11 mouse cellular contexts compared by ENCODE assay signal in genomic region chr2:32633660-32634059, GRCm38 (mm10). TPM values are rescaled to one million over a fixed set of nuclear protein-coding genes. Genes with fewer than 3 reads are reported as not detected.
DNase-seq lines count a peak whose midpoint lies in the region; ATAC-seq and TF ChIP-seq lines count a peak whose summit lies in the region.
"Had no signal": no experiment of that assay in that cellular context is flagged by ENCODE, and none has a peak within 500 bp of the region (broad histone marks: within the 10 kb centered on the region; RNA-seq: fewer than 3 reads in every experiment).

No protein-coding gene starts in this region.

- no peaks in the 10 kb centered on the region for H3K27me3 ChIP-seq in kidney, postnatal 0 days (ENCODE audit: insufficient read depth, low read length)
- H3K27me3 ChIP-seq in myocyte (ENCODE audit: control insufficient read depth, insufficient read depth, insufficient read length): no peaks in the 10 kb centered on the region

- no peak for DNase-seq in left cerebral cortex, adult 2 months (ENCODE audit: extremely low spot score in 1 of 2, low spot score in 2 of 2)
- no peak for DNase-seq in left cerebral cortex, adult 9 months (ENCODE audit: low spot score in 2 of 2)
- peak; percentile 46 to 62 for DNase-seq in gastrocnemius, postnatal 36 days
- peak; percentile 59 for DNase-seq in kidney, postnatal 0 days (ENCODE audit: low spot score)
- no peak for DNase-seq in cerebellum, postnatal 10 days
- DNase-seq in layer of hippocampus, adult 9-11 months: no peak
- no peak for DNase-seq in embryo, embryonic 10.5 days (ENCODE audit: low spot score)

- peaks cover 13% of the 10 kb centered on the region for H3K4me1 ChIP-seq in kidney, postnatal 0 days (replicated peaks; ENCODE audit: insufficient read depth, low read length)

- ATAC-seq in kidney, postnatal 0 days (replicated peaks; ENCODE audit: low FRiP score, low read depth): no peak

- no peak overlapping the region for H3K4me3 ChIP-seq in left cerebral cortex, adult 2 months
- no peak overlapping the region for H3K4me3 ChIP-seq in kidney, postnatal 0 days (replicated peaks; ENCODE audit: low read depth, low read length)
- H3K4me3 ChIP-seq in myocyte: no peak overlapping the region

- H3K27ac ChIP-seq in left cerebral cortex, adult 2 months: peak overlapping the region; percentile 21; the same call in 1 of the 2 replicates
- H3K27ac ChIP-seq in kidney, postnatal 0 days: peak overlapping the region; percentile 72

- H3K9ac ChIP-seq in kidney, postnatal 0 days (ENCODE audit: low read depth, low read length): no peak overlapping the region

- TF ChIP-seq CTCF in left cerebral cortex, adult 2 months (IDR thresholded peaks at IDR 0.05): no peak
- TF ChIP-seq CTCF in kidney, postnatal 0 days (IDR thresholded peaks at IDR 0.05; ENCODE audit: low read depth): no peak

- peaks cover 9% of the 10 kb centered on the region for H3K79me2 ChIP-seq in myocyte (ENCODE audit: control insufficient read depth, insufficient read depth)

- no peak overlapping the region for H3ac ChIP-seq in myocyte (ENCODE audit: control insufficient read depth, insufficient read length)

- H3K9me3 ChIP-seq in kidney, postnatal 0 days (replicated peaks; ENCODE audit: low read length): no peaks in the 10 kb centered on the region
- H3K9me3 ChIP-seq: G1E had no signal

- H3K4me2 ChIP-seq in kidney, postnatal 0 days (ENCODE audit: low read length): no peak overlapping the region
- peak overlapping the region; percentile 28 for H3K4me2 ChIP-seq in myocyte (ENCODE audit: low read depth)

- no peak for TF ChIP-seq POLR2A in myocyte (IDR thresholded peaks at IDR 0.05; ENCODE audit: insufficient read length, low read depth)

- 44% methylated on average over 5 of the region's 5 CpGs for WGBS in kidney, postnatal 0 days

- intact Hi-C loops in left cerebral cortex, adult 2 months (cut with DNase I): loop anchor here (5.0 kb wide), 1 partner anchor 124 kb away; the partner anchor contains the start of gene Tor2a
- intact Hi-C loops in gastrocnemius, postnatal 36 days (cut with DNase I): loop anchor here (1.0 kb wide), 1 partner anchor 56 kb away; no protein-coding TSS in a partner anchor

- no peaks in the 10 kb centered on the region for H3K36me3 ChIP-seq in kidney, postnatal 0 days (ENCODE audit: insufficient read depth, low read length)
- no peaks in the 10 kb centered on the region for H3K36me3 ChIP-seq in myocyte (ENCODE audit: control insufficient read depth, insufficient read depth)

TF ChIP-seq in myocyte, 11 proteins besides CTCF, POLR2A, EP300 and RAD21:
- TF ChIP-seq POLR2AphosphoS2 (IDR thresholded peaks at IDR 0.05; ENCODE audit: insufficient read length, low read depth) (no peak), E2F4 (IDR thresholded peaks at IDR 0.05; ENCODE audit: insufficient read depth) (no peak), TCF12 (IDR thresholded peaks at IDR 0.05; ENCODE audit: insufficient read depth, poor library complexity, severe bottlenecking) (no peak), REST (IDR thresholded peaks at IDR 0.05; ENCODE audit: insufficient read depth, insufficient read length) (no peak), TCF3 (IDR thresholded peaks at IDR 0.05; ENCODE audit: insufficient read length, low read depth) (no peak), USF1 (IDR thresholded peaks at IDR 0.05; ENCODE audit: low read depth) (no peak), MYOD1 (IDR thresholded peaks at IDR 0.05; ENCODE audit: control insufficient read depth in 1 of 3, insufficient read length in 2 of 3, low read depth in 2 of 3) (peak in 2 of 3 experiments; percentile 26 to 48), SRF (IDR thresholded peaks at IDR 0.05; ENCODE audit: control insufficient read depth, insufficient read length, low read depth) (no peak), CEBPB (IDR thresholded peaks at IDR 0.05; ENCODE audit: insufficient read depth, poor library complexity, severe bottlenecking) (no peak), MYOG (IDR thresholded peaks at IDR 0.05; ENCODE audit: control insufficient read depth in 1 of 3, insufficient read depth in 1 of 3, insufficient read length in 2 of 3, low read depth in 2 of 3) (peak in 2 of 3 experiments; percentile 11 to 56)

RNA-seq across cellular contexts. Expression of gene Ak1, which starts 12.1 kb away (rescaled TPM):
- total RNA-seq in left cerebral cortex, adult 2 months (2021): 100 to 1,000 TPM; 140 to 153 TPM
- total RNA-seq in gastrocnemius, postnatal 36 days (2021): 1,000 to 10,000 TPM; 1,818 to 2,240 TPM
- polyA plus RNA-seq in kidney, postnatal 0 days (2015; fragmentation: Nextera tagmentation; extraction: Ambion mirVana): 38.7 and 41.6 TPM in 2 replicates
- 265 TPM for polyA plus RNA-seq in myocyte (2012; fragmentation: generic; extraction: Trizol)

RNA-seq across cellular contexts. Expression of gene Eng, which starts 12.7 kb away (rescaled TPM):
- total RNA-seq in left cerebral cortex, adult 2 months (2021): 10 to 100 TPM; 22.2 to 23.0 TPM
- 10 to 100 TPM; 23.9 to 26.7 TPM for total RNA-seq in gastrocnemius, postnatal 36 days (2021)
- polyA plus RNA-seq in kidney, postnatal 0 days (2015; fragmentation: Nextera tagmentation; extraction: Ambion mirVana): 71.6 and 76.3 TPM in 2 replicates
- polyA plus RNA-seq in myocyte (2012; fragmentation: generic; extraction: Trizol): 1.6 TPM

RNA-seq across cellular contexts. Expression of gene St6galnac6, which starts 34.2 kb away (rescaled TPM):
- 100 to 1,000 TPM; 122 to 133 TPM for total RNA-seq in left cerebral cortex, adult 2 months (2021)
- total RNA-seq in gastrocnemius, postnatal 36 days (2021): 10 to 100 TPM; 34.9 to 46.5 TPM
- 13.7 and 15.3 TPM in 2 replicates for polyA plus RNA-seq in kidney, postnatal 0 days (2015; fragmentation: Nextera tagmentation; extraction: Ambion mirVana)
- polyA plus RNA-seq in myocyte (2012; fragmentation: generic; extraction: Trizol): 48.7 TPM

RNA-seq across cellular contexts. Expression of gene St6galnac4, which starts 46.8 kb away (rescaled TPM):
- total RNA-seq in left cerebral cortex, adult 2 months (2021): 10 to 100 TPM; 37.2 to 38.0 TPM
- 10 to 100 TPM; 14.1 to 21.7 TPM for total RNA-seq in gastrocnemius, postnatal 36 days (2021)
- polyA plus RNA-seq in kidney, postnatal 0 days (2015; fragmentation: Nextera tagmentation; extraction: Ambion mirVana): 15.8 and 18.1 TPM in 2 replicates
- 75.4 TPM for polyA plus RNA-seq in myocyte (2012; fragmentation: generic; extraction: Trizol)

RNA-seq across cellular contexts. Expression of gene 9430097D07Rik, which starts 58.2 kb away (rescaled TPM):
- 1 to 10 TPM in 1 of 2 experiments, under 1 TPM in 1; 0.75 to 1.1 TPM for total RNA-seq in left cerebral cortex, adult 2 months (2021)
- not detected for total RNA-seq in gastrocnemius, postnatal 36 days (2021)
- polyA plus RNA-seq in kidney, postnatal 0 days (2015; fragmentation: Nextera tagmentation; extraction: Ambion mirVana): 0.08 TPM in 1 of 2 replicates, not detected in the other
- 0.04 TPM for polyA plus RNA-seq in myocyte (2012; fragmentation: generic; extraction: Trizol)
- polyA plus RNA-seq: G1E; heart, embryonic 14.5 days; spleen, adult 2 months had no signal

Comparison
In these comparisons a context has a peak if more than half of its experiments do, and no peak if none do; other contexts are left out.
1. DNase-seq: peak in gastrocnemius, postnatal 36 days (2 of 2) and kidney, postnatal 0 days (single experiment); none in left cerebral cortex, adult 2 months (0 of 2), left cerebral cortex, adult 9 months (0 of 2), cerebellum, postnatal 10 days (0 of 2), layer of hippocampus, adult 9-11 months (single experiment) and embryo, embryonic 10.5 days (single experiment).
2. RNA of gene Ak1, which starts 12.1 kb away (total RNA-seq): 1,818 to 2,240 TPM in gastrocnemius, postnatal 36 days; 140 to 153 TPM in left cerebral cortex, adult 2 months; every median in the first group is over 10 times any median in the second.